Mouse (Mus musculus) embryonic facial prominence, embryonic 14.5 days (tissue): ENCODE data around the gene Dhps. TPM values are rescaled to one million over a fixed set of nuclear protein-coding genes. Genes with fewer than 3 reads are reported as not detected.
A peak's percentile ranks its signal among the peaks of the same experiment; 100 is the strongest.

Experiments
- ATAC-seq: fragments of 200-750 bp; cut with Nextera tagmentation; 2 replicates; pipeline ENCODE4 v1.8.0; 2017; ENCODE audit warnings: low read depth, moderate number of reproducible peaks, moderate TSS enrichment
- DNase-seq: peaks from one replicate; pipeline ENCODE4 v3.0.0-alpha.2; 2015; ENCODE audit warnings: low spot score
- H3K27ac ChIP-seq: fragments of 300-500 bp; sonication (generic); replicated peaks from 2 replicates; pipeline ENCODE4 v1.5.1; 2014; ENCODE audit warnings: low read depth, mild to moderate bottlenecking, low read length, moderate library complexity
- H3K27me3 ChIP-seq: fragments of 300-500 bp; sonication (generic); replicated peaks from 2 replicates; pipeline ENCODE4 v1.6.1; 2014; ENCODE audit warnings: low read length; ENCODE audit not compliant: control insufficient read depth, insufficient read depth
- H3K36me3 ChIP-seq: fragments of 300-500 bp; sonication (generic); 2 replicates; pipeline ENCODE4 v1.6.1; 2014; ENCODE audit warnings: low read length, mixed read lengths; ENCODE audit not compliant: control insufficient read depth, insufficient read depth
- H3K4me1 ChIP-seq: fragments of 300-500 bp; sonication (generic); 2 replicates; pipeline ENCODE4 v1.6.1; 2014; ENCODE audit warnings: antibody characterized with exemption, low read length; ENCODE audit not compliant: control insufficient read depth, insufficient read depth
- H3K4me2 ChIP-seq: fragments of 300-500 bp; sonication (generic); 2 replicates; pipeline ENCODE4 v1.6.1; 2014; ENCODE audit warnings: low read depth, mild to moderate bottlenecking, low read length, moderate library complexity, mixed read lengths
- H3K4me3 ChIP-seq: fragments of 300-500 bp; sonication (generic); 2 replicates; pipeline ENCODE4 v1.5.1; 2014; ENCODE audit warnings: low read depth, mild to moderate bottlenecking, low read length
- H3K9ac ChIP-seq: fragments of 300-500 bp; sonication (generic); 2 replicates; pipeline ENCODE4 v1.6.1; 2014; ENCODE audit warnings: low read depth, mild to moderate bottlenecking, low read length, moderate library complexity, mixed read lengths
- H3K9me3 ChIP-seq: fragments of 300-500 bp; sonication (generic); 2 replicates; pipeline ENCODE4 v1.6.1; 2016; ENCODE audit warnings: low read length; ENCODE audit not compliant: control insufficient read depth
- WGBS: fragments of 180-500 bp; shearing (Covaris S2); extraction: QIAGEN DNeasy Blood & Tissue Kit; methylation state at CpG from one replicate; pipeline ENCODE4 v1.1.7; 2014; 5-methylcytosine and 5-hydroxymethylcytosine counted together
- polyA plus RNA-seq: library from polyadenylated mRNA; unstranded; fragments of >200 nt; fragmentation: Nextera tagmentation; extraction: Ambion mirVana; gene quantifications from 2 replicates; pipeline ENCODE4 v1.2.1, GENCODE M21; 2014

The Dhps gene
- 44.0 and 49.5 TPM in 2 replicates for polyA plus RNA-seq

DNA sequence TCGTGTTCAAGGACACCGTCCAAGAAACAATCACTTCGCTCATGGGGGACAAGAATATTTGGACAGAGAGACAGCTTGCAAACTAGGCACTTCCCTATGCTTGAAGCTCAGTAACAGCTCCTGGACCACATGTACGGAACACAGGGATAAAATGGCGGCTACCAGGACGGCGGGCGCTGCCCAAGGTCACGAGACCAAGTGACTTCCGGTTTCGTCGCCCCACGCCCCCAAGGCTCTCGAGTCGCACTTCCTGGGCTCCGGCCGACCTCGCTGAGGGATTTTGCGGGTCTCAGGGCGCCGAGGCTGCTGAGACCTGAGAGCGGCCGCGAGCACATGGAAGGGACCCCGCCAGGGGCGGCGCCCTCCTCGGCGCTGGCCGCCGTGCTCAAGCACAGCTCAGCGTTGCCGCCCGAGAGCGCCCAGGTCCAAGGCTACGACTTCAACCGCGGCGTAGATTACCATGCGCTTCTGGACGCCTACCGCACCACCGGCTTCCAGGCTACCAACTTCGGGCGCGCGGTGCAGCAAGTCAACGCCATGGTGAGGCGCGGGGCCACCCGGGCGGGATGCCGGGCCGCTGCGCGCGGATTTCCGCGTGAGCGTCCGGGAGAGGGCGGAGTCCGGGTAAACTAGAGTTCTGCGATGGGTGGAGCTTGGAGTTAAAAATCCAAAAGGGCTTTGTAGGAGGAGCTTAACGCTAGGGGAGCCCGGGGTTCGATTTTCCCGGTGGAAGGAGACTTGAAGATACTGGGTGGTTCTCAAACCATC lies at the start of gene Dhps:
Gene Dhps (plus strand): TSS at position 244 of the 768 bp plus-strand sequence.
- H3K4me3 ChIP-seq: peak within 1 kb of the TSS; percentile 87
- H3K9ac ChIP-seq: peak within 1 kb of the TSS; percentile 85
- H3K36me3 ChIP-seq: peaks cover 41% of the 10 kb centered on the region
- whole genome bisulfite sequencing: under 1% methylated on average over 55 of the region's 68 CpGs
- no peaks in the 10 kb centered on the region for H3K27me3 ChIP-seq
- peak within 1 kb of the TSS; percentile 94 for H3K27ac ChIP-seq
- DNase-seq: peak; percentile 97
- H3K4me1 ChIP-seq: peaks cover 6% of the 10 kb centered on the region
- peak; percentile 94 for ATAC-seq
- no peaks in the 10 kb centered on the region for H3K9me3 ChIP-seq
- H3K4me2 ChIP-seq: peak within 1 kb of the TSS; percentile 65

DNA sequence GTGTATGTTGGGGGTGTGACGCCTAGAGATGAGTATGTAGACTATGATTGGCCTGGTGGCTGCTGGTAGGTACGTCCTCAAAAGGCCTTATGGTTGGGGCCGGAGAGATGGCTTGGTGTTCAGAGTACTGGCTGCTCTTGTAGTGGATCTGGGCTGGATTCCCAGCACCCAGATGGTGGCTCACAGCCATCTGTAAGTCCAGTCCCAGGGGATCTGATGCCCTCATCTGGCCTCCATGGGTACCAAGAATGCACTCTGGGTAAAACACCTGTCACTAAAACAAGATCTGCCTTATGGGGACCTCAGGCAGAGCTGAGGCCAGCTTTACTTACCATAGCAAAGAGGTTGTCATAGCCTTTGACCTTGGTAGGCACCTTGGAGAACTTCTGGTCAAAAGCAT lies 47.7 kb upstream of the Dhps start:
- peak overlapping the region; percentile 63 for H3K4me2 ChIP-seq
- peak overlapping the region; percentile 81; the same call in 1 of the 2 replicates for H3K4me3 ChIP-seq
- DNase-seq (no peak), ATAC-seq (no peak)
- peaks cover 48% of the 10 kb centered on the region for H3K36me3 ChIP-seq
- peaks cover 14% of the 10 kb centered on the region for H3K4me1 ChIP-seq
- H3K9ac ChIP-seq: no peak overlapping the region
- 96% methylated on average over 3 of the region's 3 CpGs for WGBS
- no peak overlapping the region for H3K27ac ChIP-seq
- H3K27me3 ChIP-seq: no peaks in the 10 kb centered on the region
- H3K9me3 ChIP-seq: no peaks in the 10 kb centered on the region

GRCm38 (mm10) chr8:85025098-85025932 lies 46.2 kb upstream of the Dhps start, which contains the start of gene Asna1:
TSS of gene Asna1 (minus strand) at chr8:85025281.
- peak; percentile 92 for ATAC-seq
- peak within 1 kb of the TSS; percentile 63 for H3K4me2 ChIP-seq
- WGBS: 7% methylated on average over 30 of the region's 30 CpGs
- no peaks in the 10 kb centered on the region for H3K9me3 ChIP-seq
- H3K27me3 ChIP-seq: no peaks in the 10 kb centered on the region
- peaks cover 15% of the 10 kb centered on the region for H3K4me1 ChIP-seq
- peak within 1 kb of the TSS; percentile 93 for H3K27ac ChIP-seq
- peaks cover 48% of the 10 kb centered on the region for H3K36me3 ChIP-seq
- peak; percentile 98 for DNase-seq
- H3K4me3 ChIP-seq: peak within 1 kb of the TSS; percentile 81
- H3K9ac ChIP-seq: peak within 1 kb of the TSS; percentile 80

GRCm38 (mm10) chr8:85026670-85027515 lies 44.7 kb upstream of the Dhps start, which contains the start of gene Trir:
TSS of gene Trir (plus strand) at chr8:85026823.
- Histone ChIP-seq H3K4me1 (peaks cover 15% of the 10 kb centered on the region), H3K4me2 (peak within 1 kb of the TSS; percentile 63), H3K9me3 (no peaks in the 10 kb centered on the region), H3K27me3 (no peaks in the 10 kb centered on the region), H3K9ac (peak within 1 kb of the TSS; percentile 99), H3K4me3 (peak within 1 kb of the TSS; percentile 98), H3K36me3 (peaks cover 52% of the 10 kb centered on the region), H3K27ac (peak within 1 kb of the TSS; percentile 93)
- ATAC-seq (peak; percentile 83), DNase-seq (peak; percentile 98)
- WGBS: under 1% methylated on average over 54 of the region's 75 CpGs

DNA sequence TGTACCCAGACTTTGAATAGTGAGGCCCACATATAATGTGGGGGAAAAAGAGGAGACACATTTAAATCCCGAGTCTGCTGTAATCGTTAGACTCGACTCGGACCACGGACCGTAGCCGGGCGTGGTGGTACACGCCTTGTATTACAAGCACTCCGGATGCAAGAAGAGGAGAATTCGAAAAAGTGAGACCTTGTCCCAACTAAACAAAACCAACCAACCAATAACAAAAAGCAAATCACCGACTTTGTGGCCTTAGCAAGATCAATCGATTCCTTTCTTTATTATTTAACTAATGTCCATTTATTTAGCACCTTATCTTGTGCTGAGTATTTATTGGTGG lies 44.1 kb upstream of the Dhps start:
- Histone ChIP-seq H3K4me1 (peaks cover 15% of the 10 kb centered on the region), H3K27me3 (no peaks in the 10 kb centered on the region), H3K27ac (peak overlapping the region; percentile 93), H3K9me3 (no peaks in the 10 kb centered on the region), H3K9ac (peak overlapping the region; percentile 99), H3K4me3 (peak overlapping the region; percentile 98), H3K36me3 (peaks cover 52% of the 10 kb centered on the region), H3K4me2 (peak overlapping the region; percentile 63)
- DNase-seq (no peak), ATAC-seq (no peak)
- 1% methylated on average over 13 of the region's 13 CpGs for WGBS

- Histone ChIP-seq H3K9me3 (no peaks in the 10 kb centered on the region), H3K9ac (peak overlapping the region; percentile 99), H3K4me1 (peaks cover 15% of the 10 kb centered on the region), H3K4me3 (peak overlapping the region; percentile 98), H3K27ac (no peak overlapping the region), H3K36me3 (peaks cover 52% of the 10 kb centered on the region), H3K27me3 (no peaks in the 10 kb centered on the region), H3K4me2 (peak overlapping the region; percentile 63)
- DNase-seq (no peak), ATAC-seq (no peak)
- WGBS: 24% methylated on average over 2 of the region's 2 CpGs
Observed at GRCm38 (mm10) chr8:85027922-85028321, 43.6 kb upstream of the Dhps start.

DNA sequence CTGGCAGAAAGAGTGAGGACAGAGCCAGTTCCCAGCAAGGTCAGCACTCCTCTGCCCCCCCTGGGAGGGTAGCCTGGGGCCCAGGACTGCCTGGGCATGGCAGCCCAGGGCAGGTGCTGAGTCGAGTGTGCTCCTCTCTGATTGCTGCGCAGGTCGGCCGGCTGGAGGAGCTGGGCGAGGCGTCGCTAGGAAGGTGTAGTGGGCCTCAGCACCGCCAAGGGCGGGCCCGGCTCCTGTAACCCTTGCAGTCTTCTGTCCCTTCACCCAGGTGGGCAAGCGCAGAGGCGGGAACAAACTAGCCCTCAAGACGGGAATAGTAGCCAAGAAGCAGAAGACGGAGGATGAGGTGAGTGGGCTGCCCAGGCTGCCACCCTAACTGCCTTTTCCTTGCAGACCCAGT lies 42.3 kb upstream of the Dhps start:
- ATAC-seq (no peak), DNase-seq (no peak)
- Histone ChIP-seq H3K27me3 (no peaks in the 10 kb centered on the region), H3K4me1 (peaks cover 15% of the 10 kb centered on the region), H3K9me3 (no peaks in the 10 kb centered on the region), H3K4me3 (no peak overlapping the region), H3K36me3 (peaks cover 51% of the 10 kb centered on the region), H3K27ac (no peak overlapping the region), H3K4me2 (no peak overlapping the region), H3K9ac (peak overlapping the region; percentile 99; the same call in 1 of the 2 replicates)
- WGBS: 88% methylated on average over 14 of the region's 14 CpGs
